Mouse (Mus musculus) kidney, postnatal 0 days (tissue): Measurements from ENCODE around the gene S100a13. TPM values are rescaled to one million over a fixed set of nuclear protein-coding genes. Genes with fewer than 3 reads are reported as not detected.

Source experiments
- ATAC-seq: fragments of 200-750 bp; cut with Nextera tagmentation; replicated peaks from 2 replicates; pipeline ENCODE4 v1.8.0; 2017; ENCODE audit warnings: low read depth, moderate number of reproducible peaks, moderate TSS enrichment, moderate library complexity; ENCODE audit not compliant: low FRiP score
- DNase-seq: peaks from one replicate; pipeline ENCODE4 v3.0.0-alpha.2; 2016; ENCODE audit warnings: low spot score
- H3K27ac ChIP-seq: fragments of 300-500 bp; sonication (generic); 2 replicates; pipeline ENCODE4 v1.5.1; 2014; ENCODE audit warnings: mild to moderate bottlenecking
- H3K27me3 ChIP-seq: fragments of 300-500 bp; sonication (generic); 2 replicates; pipeline ENCODE4 v1.6.1; 2014; ENCODE audit warnings: low read length, mixed read lengths; ENCODE audit not compliant: insufficient read depth
- H3K36me3 ChIP-seq: fragments of 300-500 bp; sonication (generic); 2 replicates; pipeline ENCODE4 v1.6.1; 2014; ENCODE audit warnings: low read length, mixed read lengths; ENCODE audit not compliant: insufficient read depth
- H3K4me1 ChIP-seq: fragments of 300-500 bp; sonication (generic); replicated peaks from 2 replicates; pipeline ENCODE4 v1.6.1; 2014; ENCODE audit warnings: antibody characterized with exemption, low read length, mixed read lengths; ENCODE audit not compliant: insufficient read depth
- H3K4me2 ChIP-seq: fragments of 300-500 bp; sonication (generic); 2 replicates; pipeline ENCODE4 v1.6.1; 2014; ENCODE audit warnings: mild to moderate bottlenecking, low read length, moderate library complexity, mixed read lengths
- H3K4me3 ChIP-seq: fragments of 300-500 bp; sonication (generic); replicated peaks from 2 replicates; pipeline ENCODE4 v1.5.1; 2014; ENCODE audit warnings: low read depth, low read length
- H3K9ac ChIP-seq: fragments of 300-500 bp; sonication (generic); 2 replicates; pipeline ENCODE4 v1.6.1; 2014; ENCODE audit warnings: low read depth, low read length
- H3K9me3 ChIP-seq: fragments of 300-500 bp; sonication (generic); replicated peaks from 2 replicates; pipeline ENCODE4 v1.6.1; 2016; ENCODE audit warnings: low read length, inconsistent platforms, mixed read lengths
- CTCF ChIP-seq: IDR thresholded peaks from 2 replicates; pipeline ENCODE4 v1.5.1; 2016; ENCODE audit warnings: antibody characterized with exemption, low read depth, mild to moderate bottlenecking, moderate library complexity
- WGBS: fragments of 180-500 bp; shearing (Covaris S2); extraction: QIAGEN DNeasy Blood & Tissue Kit; methylation state at CpG from one replicate; pipeline ENCODE4 v1.1.7; 2014; 5-methylcytosine and 5-hydroxymethylcytosine counted together
- polyA plus RNA-seq: library from polyadenylated mRNA; unstranded; fragments of >200 nt; fragmentation: Nextera tagmentation; extraction: Ambion mirVana; gene quantifications from 2 replicates; pipeline ENCODE4 v1.2.1, GENCODE M21; 2015

Gene S100a13
- polyA plus RNA-seq, 1 experiment from 2014 or later = 78.5 TPM

DNA sequence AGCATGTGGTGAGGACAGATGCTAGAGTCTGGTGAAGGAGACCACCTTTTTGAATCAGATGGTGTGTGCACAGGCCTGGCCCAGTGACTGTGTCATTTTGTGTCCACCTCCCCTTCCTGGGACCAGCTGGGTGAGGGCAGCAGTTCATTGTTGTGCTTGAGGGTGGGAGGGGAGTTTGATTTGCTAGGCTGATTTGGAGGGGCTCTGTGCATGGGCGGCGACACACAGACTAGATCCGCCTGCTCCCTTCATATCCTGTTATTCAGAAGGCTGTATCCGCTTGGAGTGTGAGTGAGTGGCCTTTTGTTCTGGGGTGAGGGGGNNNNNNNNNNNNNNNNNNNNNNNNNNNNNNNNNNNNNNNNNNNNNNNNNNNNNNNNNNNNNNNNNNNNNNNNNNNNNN lies 26.7 kb downstream of the S100a13 start:
- peak overlapping the region; percentile 6; the same call in 1 of the 2 replicates for H3K4me3 ChIP-seq
- peak; percentile 46; the same call in 1 of the 2 replicates for ATAC-seq
- no peaks in the 10 kb centered on the region for H3K9me3 ChIP-seq
- H3K36me3 ChIP-seq = 0 out of 2 replicates have a peak, but pooled peaks cover 7% of the 10 kb centered on the region
- H3K4me2 ChIP-seq = peak overlapping the region; percentile 41
- peak; percentile 79 for DNase-seq
- H3K9ac ChIP-seq = peak overlapping the region; percentile 53
- TF ChIP-seq CTCF = no peak
- peak overlapping the region; percentile 78 for H3K27ac ChIP-seq
- WGBS = 27% methylated on average over 4 of the region's 4 CpGs
- peaks cover 24% of the 10 kb centered on the region for H3K4me1 ChIP-seq
- H3K27me3 ChIP-seq = no peaks in the 10 kb centered on the region

DNA sequence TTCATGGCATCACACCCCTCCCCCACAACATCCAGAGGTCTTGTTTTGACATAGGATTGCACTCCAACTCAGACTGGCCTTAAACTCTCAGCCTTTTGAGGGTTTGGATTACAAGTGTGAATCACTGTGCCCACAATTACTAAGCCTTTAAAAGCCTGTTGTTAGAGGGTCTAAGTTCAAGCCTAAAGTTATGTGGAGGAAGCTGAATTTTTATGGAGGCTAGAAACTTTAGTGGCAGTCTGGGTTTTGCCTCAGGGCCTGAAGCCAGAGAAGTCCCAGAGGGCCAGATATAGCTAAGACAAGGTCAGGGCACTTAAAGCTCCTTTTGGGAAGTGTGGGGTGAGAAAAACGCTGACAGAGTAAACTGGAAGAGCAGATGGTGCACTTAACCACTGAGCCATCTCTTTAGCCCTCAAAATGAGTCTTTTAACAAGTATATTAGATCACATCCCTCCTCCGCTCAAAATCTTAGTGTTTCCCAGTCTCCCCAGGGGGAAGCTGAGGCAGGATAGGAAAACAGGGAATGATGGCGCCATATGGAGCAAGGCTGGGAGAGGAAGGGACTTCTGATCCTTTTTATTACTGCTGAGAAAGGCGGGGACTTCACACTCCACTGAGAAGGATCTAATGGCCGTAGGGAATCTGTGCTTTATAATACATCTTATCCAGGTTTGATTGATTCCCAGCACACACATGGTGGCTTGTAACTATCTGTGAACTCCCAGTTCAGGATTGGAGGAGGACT lies 35.6 kb downstream of the S100a13 start:
- Histone ChIP-seq H3K9ac (no peak overlapping the region), H3K4me1 (no peaks in the 10 kb centered on the region), H3K27me3 (no peaks in the 10 kb centered on the region), H3K9me3 (no peaks in the 10 kb centered on the region), H3K4me2 (no peak overlapping the region), H3K27ac (no peak overlapping the region), H3K4me3 (no peak overlapping the region), H3K36me3 (no peaks in the 10 kb centered on the region)
- TF ChIP-seq CTCF = no peak
- 39% methylated on average over 5 of the region's 5 CpGs for WGBS
- ATAC-seq (no peak; the same call in 1 of the 2 replicates), DNase-seq (peak; percentile 52)

DNA sequence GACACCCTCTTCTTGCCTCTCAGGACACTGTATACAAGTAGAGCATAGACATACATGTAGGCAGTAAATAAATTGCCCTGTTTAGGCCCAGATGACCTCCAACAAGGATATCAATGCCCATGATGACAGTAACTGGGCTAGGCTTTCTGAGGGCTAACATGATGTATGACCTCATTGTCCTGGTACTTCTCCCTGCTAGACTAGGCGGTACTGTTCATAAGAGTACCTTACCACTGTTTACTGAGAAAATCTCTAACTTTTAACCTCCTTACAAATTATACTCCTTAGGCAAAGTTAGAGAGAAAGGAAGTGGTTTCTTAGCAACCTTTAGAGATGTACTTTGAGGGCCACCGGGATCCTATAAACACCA lies 36.2 kb downstream of the S100a13 start:
- Histone ChIP-seq H3K4me3 (no peak overlapping the region), H3K27ac (no peak overlapping the region), H3K9me3 (no peaks in the 10 kb centered on the region), H3K9ac (no peak overlapping the region), H3K27me3 (no peaks in the 10 kb centered on the region), H3K4me2 (no peak overlapping the region), H3K4me1 (no peaks in the 10 kb centered on the region), H3K36me3 (no peaks in the 10 kb centered on the region)
- WGBS = 78% methylated on average over 2 of the region's 2 CpGs
- no peak for TF ChIP-seq CTCF
- no peak for ATAC-seq
- no peak for DNase-seq

DNA sequence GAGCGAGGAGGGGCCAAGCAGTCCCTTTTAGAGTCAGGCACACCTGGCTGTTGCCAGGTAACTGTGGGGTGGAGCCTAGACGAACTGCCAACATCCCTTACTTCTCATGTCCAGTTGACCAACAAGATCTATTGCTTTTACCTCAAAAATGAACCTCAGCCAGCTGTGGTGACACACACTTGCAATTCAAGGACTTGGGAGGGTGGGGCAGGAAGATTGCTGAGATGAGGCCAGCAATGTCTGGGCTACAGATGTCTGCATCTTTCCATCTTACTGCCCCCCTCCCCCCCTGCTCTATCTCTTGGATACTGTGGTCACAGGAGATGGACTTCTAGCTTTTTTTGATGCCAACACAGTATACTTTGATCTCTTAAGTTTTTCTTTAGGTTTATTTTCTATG lies 38.0 kb downstream of the S100a13 start:
- Histone ChIP-seq H3K9ac (no peak overlapping the region), H3K9me3 (no peaks in the 10 kb centered on the region), H3K4me2 (no peak overlapping the region), H3K27ac (no peak overlapping the region), H3K4me3 (no peak overlapping the region), H3K36me3 (no peaks in the 10 kb centered on the region), H3K4me1 (no peaks in the 10 kb centered on the region), H3K27me3 (no peaks in the 10 kb centered on the region)
- WGBS = 82% methylated on average over 2 of the region's 2 CpGs
- no peak for TF ChIP-seq CTCF
- ATAC-seq (no peak), DNase-seq (no peak)

DNA sequence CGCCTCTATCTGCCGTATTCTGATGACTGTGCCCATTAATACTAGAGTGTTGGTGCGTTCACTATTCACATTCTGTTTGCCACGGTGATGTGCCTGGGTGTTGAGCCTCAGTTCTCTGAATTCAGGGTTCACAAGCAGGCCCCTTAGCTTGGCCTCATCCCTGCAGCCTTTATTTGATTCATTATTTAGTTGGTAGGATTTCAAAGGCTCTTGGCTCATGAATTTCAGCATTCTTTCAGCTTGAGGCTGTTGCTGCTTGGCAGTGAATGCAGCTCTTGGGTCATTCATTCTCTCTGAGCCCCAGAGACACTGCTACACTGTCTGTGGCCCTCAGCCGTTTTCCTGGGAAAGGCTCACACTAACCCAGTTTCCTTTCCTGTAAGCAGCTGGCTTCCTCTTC lies 41.7 kb downstream of the S100a13 start:
- TF ChIP-seq CTCF = no peak
- no peak overlapping the region for H3K27ac ChIP-seq
- H3K36me3 ChIP-seq = no peaks in the 10 kb centered on the region
- DNase-seq = no peak
- H3K4me3 ChIP-seq = no peak overlapping the region
- no peak overlapping the region for H3K4me2 ChIP-seq
- H3K4me1 ChIP-seq = no peaks in the 10 kb centered on the region
- 69% methylated on average over 5 of the region's 5 CpGs for WGBS
- no peaks in the 10 kb centered on the region for H3K27me3 ChIP-seq
- H3K9ac ChIP-seq = no peak overlapping the region
- H3K9me3 ChIP-seq = no peaks in the 10 kb centered on the region
- ATAC-seq = no peak

DNA sequence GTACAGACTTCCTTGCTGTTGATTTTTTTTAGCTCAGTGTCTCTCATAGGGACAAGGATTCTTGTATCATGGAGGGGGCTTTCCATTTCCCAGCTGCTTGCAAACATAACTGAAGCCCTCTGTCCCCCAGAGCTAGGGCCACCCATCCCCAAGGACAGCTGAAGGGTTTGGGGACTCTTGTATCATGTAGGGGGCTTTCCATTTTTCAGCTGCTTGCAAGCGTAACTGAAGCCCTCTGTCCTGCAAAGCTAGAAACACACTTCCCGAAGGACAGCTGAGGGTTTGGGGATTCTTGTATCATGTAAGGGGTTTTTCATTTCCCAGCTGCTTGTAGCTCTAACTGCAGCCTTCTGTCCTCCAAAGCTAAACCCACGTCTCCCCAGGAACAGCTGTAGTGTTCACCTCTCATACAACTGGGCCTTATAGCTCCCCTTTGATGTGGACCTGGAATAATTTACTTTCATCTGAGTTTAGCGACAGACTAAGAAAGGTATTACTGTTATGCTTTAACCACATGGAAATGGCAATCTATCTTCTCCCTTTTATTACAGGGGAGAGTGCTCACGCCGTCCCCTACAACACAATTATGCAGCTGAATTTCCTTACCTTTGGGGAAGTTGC lies 45.9 kb downstream of the S100a13 start, which contains the start of gene S100a3:
TSS of gene S100a3 (plus strand) at position 571 of the 621 bp plus-strand sequence.
- DNase-seq (no peak), ATAC-seq (no peak)
- Histone ChIP-seq H3K27me3 (no peaks in the 10 kb centered on the region), H3K4me2 (no peak within 1 kb of the TSS), H3K9me3 (no peaks in the 10 kb centered on the region), H3K36me3 (no peaks in the 10 kb centered on the region), H3K27ac (no peak within 1 kb of the TSS), H3K4me1 (no peaks in the 10 kb centered on the region), H3K4me3 (no peak within 1 kb of the TSS), H3K9ac (no peak within 1 kb of the TSS)
- TF ChIP-seq CTCF = no peak
- 62% methylated on average over 6 of the region's 6 CpGs for WGBS

Other genes with a start within 250 kb of the S100a13 start
- 2.2 TPM in 2 replicates for gene Dennd4b, start 249.2 kb upstream of the S100a13 start, polyA plus RNA-seq
- gene Gatad2b, start 221.3 kb upstream of the S100a13 start, polyA plus RNA-seq = 8.1 and 8.9 TPM in 2 replicates
- gene Slc27a3, start 124.5 kb upstream of the S100a13 start, polyA plus RNA-seq = 15.1 and 16.1 TPM in 2 replicates
- 17.0 and 17.9 TPM in 2 replicates for gene Ints3, start 80.8 kb upstream of the S100a13 start, polyA plus RNA-seq
- gene Npr1, start 48.6 kb upstream of the S100a13 start, polyA plus RNA-seq = 16.7 and 17.1 TPM in 2 replicates
- 118 and 134 TPM in 2 replicates for gene Ilf2, start 38.3 kb upstream of the S100a13 start, polyA plus RNA-seq
- 76.1 and 79.6 TPM in 2 replicates for gene Snapin, start 23.4 kb upstream of the S100a13 start, polyA plus RNA-seq
- 122 and 126 TPM in 2 replicates for gene Chtop, start 4.9 kb upstream of the S100a13 start, polyA plus RNA-seq
- gene S100a1, start within 50 bp of the S100a13 start, polyA plus RNA-seq = 336 and 353 TPM in 2 replicates
- gene S100a14, start 12.4 kb downstream of the S100a13 start, polyA plus RNA-seq = 10.2 and 12.5 TPM in 2 replicates
- gene S100a16, start 22.8 kb downstream of the S100a13 start, polyA plus RNA-seq = 242 and 252 TPM in 2 replicates
- 0.15 and 0.16 TPM in 2 replicates for gene S100a3, start 46.1 kb downstream of the S100a13 start, polyA plus RNA-seq
- not detected in 2 replicates for gene S100a2, start 75.8 kb downstream of the S100a13 start, polyA plus RNA-seq
- gene Gm42674, start 87.5 kb downstream of the S100a13 start, polyA plus RNA-seq = not detected in 2 replicates
- gene S100a4, start 89.3 kb downstream of the S100a13 start, polyA plus RNA-seq = 11.5 and 18.3 TPM in 2 replicates
- 0.77 and 1.4 TPM in 2 replicates for gene S100a5, start 94.1 kb downstream of the S100a13 start, polyA plus RNA-seq
- 395 and 525 TPM in 2 replicates for gene S100a6, start 98.4 kb downstream of the S100a13 start, polyA plus RNA-seq
- 0.14 TPM in 1 of 2 replicates, not detected in the other for gene S100a7a, start 139.6 kb downstream of the S100a13 start, polyA plus RNA-seq
- gene S100a8, start 154.5 kb downstream of the S100a13 start, polyA plus RNA-seq = 65.2 and 69.2 TPM in 2 replicates
- gene S100a9, start 181.3 kb downstream of the S100a13 start, polyA plus RNA-seq = 42.4 and 42.6 TPM in 2 replicates
- 0.07 TPM in 1 of 2 replicates, not detected in the other for gene Pglyrp4, start 212.5 kb downstream of the S100a13 start, polyA plus RNA-seq